Mouse (Mus musculus) layer of hippocampus, adult 9-10 months (tissue): ENCODE measurements around the gene Spata5.

ENCODE experiments used
- DNase-seq: peaks from one replicate; pipeline ENCODE4 v3.0.0; 2022; ENCODE audit warnings: low spot score

Gene Spata5

DNA sequence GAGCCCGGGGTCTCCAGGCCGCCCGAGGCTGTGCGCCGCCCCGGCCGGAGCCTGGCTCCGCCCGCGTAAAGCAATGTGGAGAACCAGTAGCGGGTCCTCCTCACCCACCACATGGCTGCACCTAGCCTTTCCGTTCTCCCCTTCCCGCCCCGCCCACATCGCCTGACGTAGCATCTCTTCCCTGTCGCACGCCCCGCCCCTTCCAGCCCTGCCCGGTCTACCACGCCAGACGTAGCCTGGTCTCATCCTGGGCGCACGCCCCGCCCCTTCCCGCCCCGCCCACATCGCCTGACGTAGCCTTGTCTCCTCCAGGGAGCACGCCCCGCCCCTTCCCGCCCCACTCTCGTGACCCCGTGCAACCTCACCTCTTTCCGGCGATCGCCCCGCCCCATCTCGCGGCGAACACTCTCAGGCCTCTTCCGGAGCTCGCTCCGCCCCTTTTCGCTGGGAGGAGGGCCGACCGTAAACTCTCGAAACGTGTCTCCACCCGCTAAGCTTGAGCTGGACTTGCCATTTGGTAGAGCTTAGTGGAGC is at the start of gene Spata5:
Gene Spata5, plus strand, starts transcription at position 439 of the 534 bp plus-strand sequence.
- peak; percentile 88 for DNase-seq

DNA sequence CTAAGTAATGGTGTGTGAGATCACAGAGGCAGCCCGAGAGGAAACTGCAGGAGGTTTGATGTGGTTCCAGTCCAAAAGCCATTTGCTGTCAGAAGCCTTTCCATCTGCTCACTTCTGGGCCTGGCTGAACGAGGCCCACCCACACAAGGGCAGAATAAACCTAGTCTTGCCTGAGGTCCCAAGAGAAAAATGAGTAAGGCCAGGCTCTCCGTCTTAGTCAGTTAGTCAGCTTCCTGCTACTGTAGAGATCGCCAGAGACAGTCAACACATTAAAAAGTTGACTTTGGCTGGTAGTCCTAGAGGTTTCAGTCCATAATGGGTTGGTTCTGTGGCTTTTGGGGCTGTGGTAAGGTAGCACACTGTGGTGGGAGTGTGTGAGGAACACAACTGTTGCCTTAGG is 49.3 kb upstream of the Spata5 start:
- DNase-seq = no peak

GRCm38 (mm10) chr3:37373712-37374111 is 46.0 kb upstream of the Spata5 start:
- DNase-seq = no peak

DNA sequence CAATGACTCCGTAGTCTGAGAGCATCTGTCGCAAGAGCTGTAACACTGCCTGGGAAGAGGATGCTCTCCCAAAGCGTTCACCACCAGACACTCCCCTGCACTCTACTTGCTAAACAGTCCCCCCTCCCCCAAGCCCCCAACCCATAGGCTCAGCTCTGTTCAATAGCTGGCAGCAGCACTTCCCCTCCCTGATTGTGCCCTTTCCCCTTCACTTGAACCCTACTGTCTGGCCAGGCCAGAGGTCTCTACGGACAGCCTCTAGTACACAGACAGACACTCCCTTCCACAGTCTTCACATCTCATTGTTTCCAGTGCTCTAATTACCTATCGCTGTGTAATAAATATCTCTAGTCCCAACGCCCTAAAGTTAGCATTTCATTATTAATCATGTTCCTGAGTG is 41.8 kb upstream of the Spata5 start:
- no peak for DNase-seq

DNA sequence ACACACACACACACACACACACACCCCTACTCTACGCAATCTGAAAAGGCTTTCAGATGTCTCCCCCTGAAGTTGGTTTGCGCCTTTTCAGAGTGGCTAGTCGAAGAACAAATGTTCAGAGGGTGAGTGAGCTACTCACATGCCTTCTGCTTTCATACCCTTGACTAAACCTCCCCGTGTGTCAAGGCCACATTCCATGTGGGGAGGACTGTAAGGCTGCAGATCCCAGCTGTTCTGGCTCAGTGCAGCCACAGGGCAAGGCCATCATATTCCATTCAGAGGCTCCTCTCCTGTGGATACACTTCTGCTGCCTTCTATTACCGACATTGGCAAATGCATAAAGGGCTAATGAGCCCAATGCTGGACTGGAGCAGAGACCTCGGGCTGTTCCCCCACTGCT is 41.3 kb upstream of the Spata5 start:
- DNase-seq = no peak

DNA sequence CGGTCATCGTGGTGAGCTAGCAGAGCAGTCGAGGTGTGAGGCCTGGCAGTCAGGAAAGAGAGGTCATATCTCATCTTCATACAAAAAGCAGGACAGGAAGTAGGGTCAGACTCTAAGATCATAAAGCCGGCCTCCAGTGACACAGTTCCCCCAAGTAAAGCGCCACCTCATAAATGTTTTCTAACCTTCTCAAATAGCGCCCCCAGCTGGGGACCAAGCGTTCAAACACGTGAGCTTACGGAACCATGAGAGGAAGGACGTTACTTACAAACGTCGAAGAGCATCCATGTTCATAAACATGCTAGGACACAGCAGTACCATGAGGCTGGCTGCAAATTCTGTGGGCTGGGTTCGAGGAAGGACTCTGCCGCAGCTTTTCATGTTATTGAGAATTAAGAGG is 40.5 kb upstream of the Spata5 start:
- DNase-seq = no peak

DNA sequence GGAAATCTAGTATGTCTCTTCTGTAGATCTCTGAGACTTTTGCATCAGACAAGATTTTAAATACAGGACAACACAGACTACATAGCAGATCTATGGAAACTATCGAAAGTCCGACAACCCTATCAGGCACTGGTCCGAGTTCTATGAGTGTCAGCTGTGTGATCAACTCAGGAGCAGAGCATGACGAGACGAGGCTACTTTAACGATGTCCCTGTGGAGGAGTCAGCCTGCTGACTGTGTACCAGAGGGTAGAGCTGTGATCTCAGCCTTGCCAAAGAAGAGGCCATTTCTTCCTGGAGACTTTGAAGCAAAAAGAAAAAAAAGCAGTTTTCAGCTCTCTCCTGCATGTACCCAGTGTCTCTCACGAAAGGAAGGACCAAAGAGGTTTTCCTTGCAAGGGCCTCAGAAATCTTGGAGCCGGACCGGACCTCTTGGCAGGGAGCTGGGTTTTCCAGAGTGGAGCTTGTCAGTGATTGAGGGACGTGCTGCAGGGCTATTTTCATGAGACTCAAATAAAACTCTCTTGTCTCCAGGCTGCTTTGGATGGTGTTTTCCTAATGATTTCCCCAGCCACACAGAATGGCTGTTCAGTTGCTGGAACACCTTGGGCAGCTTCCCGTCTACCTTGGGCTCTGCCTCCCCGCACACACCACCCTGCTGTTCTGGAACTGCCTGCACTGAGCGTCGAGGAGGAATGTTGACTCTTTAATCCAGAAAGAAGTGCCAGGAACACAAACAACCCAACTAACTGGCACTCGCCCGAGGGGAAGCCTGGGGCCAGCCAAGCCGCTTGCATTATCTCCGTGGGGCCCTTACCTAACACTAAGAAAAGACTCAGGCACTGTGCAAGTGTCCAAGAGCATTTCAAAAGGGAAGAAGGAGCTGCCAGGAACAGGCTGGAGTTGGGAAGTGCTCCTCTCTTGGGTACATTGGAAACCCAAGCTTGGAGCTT is 39.5 kb upstream of the Spata5 start:
- no peak for DNase-seq

DNA sequence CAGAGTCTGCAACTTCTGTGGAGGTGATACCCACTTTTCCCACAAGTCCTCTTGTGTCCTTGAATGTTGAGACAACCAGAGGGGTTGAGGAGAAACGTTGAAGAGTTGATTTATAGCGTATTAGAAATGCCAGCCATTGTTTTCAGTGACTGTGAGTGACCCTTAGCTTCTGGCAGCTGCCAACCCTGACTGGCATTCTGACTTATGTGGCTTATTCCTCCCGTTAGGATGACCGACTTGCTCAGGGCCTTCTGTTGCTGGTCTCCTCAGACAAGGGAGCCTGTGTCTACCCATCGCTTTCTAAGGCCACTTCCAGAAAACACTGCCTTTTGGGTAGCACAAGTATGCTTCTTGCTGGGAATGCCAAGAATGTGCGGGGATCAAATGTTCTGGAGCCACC is 38.2 kb upstream of the Spata5 start:
- no peak for DNase-seq

DNA sequence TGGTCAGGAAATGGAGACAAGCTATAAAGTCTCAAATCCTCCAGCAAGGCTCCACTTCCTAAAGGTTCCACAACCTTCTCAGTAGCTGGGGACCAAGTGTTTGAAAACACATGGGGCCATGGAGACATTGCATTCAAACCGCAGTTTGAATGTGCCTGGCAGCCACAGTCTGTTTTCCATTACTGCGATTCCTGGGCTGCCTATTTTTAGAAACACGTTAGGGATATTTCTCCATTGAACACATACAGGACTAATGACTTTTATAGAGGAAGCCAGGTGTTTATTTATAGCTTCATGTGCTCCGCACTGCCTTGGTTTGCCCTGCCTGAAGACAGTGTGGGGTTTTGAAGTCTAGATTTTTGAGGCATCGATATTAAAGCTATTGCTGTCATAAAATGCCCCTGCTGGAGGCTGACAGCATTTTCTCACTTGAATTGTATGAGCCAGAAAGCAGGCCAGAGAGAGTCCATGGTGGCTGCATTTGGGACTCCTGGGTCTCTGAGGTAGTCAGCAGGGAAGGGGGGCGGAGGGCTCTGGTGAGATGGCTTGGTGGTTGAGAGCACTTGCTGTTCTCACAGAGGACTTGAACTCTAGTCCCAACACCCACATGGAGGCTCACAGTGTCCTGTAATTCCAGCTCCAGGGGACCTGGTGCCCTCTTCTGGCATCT is 36.5 kb upstream of the Spata5 start:
- DNase-seq = no peak

- no peak for DNase-seq
Observed at GRCm38 (mm10) chr3:37387310-37387709, 32.4 kb upstream of the Spata5 start.

GRCm38 (mm10) chr3:37396930-37397608 is 22.6 kb upstream of the Spata5 start:
- DNase-seq = no peak

- no peak for DNase-seq
Observed at GRCm38 (mm10) chr3:37397646-37398045, 22.1 kb upstream of the Spata5 start.

- no peak for DNase-seq
Observed at GRCm38 (mm10) chr3:37398661-37399395, 20.9 kb upstream of the Spata5 start.

DNA sequence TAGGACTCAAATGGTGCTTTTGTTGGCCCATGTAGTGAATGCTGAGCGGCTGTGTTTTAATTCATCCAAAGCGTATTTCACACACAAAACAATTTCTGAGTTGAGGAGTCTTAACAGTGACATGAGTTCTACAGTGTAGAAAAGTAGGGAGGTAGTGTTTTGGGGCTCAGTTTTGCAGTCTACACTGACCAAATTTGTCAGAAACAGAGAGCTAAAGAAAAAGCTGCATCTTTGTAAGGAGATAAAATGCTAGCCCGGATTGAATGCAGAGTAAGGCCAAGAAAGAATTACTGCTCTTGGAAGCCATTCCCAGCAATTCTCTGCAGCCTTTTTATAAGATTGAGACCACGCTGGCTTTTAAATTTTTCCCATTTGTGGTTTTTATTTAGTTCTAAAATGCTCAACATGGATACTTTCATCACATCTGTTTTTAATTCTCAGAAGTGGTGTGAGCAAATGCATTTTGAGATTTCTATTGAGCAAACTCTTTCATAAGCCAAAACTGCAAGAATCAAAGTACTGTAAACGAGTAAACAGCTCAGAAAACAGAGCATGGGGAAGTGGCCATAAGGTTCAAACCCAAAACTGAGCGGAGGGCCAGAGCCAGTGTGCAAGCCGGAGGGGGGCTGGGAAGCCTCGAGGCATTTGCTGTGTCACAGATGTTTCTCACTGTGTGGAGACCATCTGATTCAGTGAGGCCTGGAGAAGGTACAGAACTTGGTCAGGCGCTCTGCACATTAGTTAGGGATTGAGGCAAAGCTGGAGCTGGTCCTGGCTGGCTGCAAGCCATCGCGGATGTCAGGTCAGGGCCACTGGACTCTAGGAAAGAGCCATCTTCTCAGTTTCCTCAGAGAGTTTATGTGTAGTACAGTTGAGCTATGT is 17.7 kb upstream of the Spata5 start:
- no peak for DNase-seq

DNA sequence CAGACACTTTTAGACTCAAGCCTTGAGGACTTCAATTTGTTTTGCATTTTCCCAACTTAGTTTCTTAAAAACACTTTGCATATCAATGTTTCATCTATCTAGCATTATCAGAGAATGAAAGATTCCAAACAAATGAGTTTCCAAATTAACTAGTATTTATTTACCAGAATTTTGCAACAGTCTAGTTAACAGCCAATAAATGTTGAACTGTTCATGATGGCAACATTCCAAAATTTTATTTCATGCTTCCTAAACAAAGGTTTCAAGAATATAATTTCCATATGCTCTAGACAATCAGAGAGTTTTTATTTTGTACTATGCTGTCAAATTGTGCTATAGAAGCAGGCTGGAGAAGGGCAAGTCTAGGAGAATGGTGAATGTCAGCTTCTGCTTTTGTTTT is 12.1 kb upstream of the Spata5 start:
- no peak for DNase-seq

DNA sequence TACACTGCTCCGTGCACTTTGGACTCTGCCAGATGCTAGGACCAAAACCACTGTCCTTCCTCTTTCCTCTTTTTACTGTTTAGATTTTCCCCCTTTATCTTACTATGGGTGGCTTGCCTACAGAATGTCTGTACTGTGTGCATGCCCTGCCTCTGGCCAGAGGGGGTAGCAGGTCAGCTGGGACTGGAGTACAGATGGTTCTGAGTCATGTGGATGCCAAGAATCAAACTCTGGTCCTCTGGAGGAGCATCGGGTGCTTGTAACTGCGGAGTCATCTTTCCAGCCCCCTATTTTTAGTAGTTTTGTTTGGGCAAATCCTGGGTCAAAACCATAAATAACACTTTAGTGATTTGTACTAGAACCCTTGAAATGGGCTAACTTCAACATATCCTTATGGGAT is 6.2 kb upstream of the Spata5 start:
- DNase-seq = no peak

DNA sequence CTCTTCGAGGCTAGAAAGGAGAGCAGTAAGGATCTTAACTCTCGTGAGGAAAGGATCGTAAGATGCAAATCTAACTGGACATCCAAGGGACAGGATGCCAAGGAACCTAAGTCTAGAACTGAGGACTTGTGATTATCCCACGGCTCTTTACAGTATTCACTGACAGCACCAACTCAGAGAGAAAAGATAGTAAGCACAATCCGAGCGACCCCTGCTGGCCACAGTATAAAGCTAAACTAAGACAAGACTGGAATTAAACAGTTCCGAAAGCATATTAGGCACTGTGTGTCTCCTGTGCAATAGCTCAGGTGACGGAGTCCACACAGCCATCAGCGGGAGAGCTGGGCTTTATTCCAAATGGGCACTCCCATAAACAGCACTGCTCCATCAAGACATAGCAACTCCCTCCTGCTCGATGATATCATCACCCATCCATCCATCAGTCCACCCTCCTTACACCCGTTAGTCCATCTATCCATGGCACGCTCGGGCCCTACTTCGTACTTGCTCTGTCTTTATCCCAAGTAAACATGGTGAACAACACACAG is 5.2 kb upstream of the Spata5 start:
- peak; percentile 61 for DNase-seq

GRCm38 (mm10) chr3:37418341-37418740 is 1.4 kb upstream of the Spata5 start:
- DNase-seq = no peak

DNA sequence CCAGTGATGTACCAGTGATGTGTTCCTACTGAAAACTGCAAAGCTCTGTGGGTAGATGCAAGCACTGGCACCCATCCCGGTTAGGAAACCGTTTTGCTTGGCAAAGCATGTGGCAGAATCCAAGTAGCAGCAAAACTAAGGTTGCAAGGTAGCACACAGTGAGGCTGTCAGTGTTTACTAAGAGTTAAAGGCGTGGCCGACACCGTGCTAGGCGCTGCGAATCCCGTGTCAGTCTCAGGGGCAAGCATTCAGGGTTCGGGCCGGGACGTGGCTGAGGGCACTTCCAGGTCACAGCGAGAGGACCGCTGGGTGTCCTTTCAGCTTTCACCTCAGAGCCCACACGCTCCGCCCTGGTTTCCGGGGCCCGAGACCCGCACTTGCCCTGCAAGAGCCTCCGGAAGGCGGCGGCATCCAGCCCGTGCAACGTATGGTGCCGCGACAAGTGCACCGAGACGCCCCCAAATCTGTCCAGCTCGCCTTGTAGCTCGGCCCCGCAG is 687 bp upstream of the Spata5 start:
- DNase-seq = peak; percentile 64

GRCm38 (mm10) chr3:37420072-37420471 is 376 bp downstream of the Spata5 start, which contains the start of gene Nudt6:
TSS of gene Nudt6 (minus strand) at chr3:37420211.
- peak; percentile 61 for DNase-seq
